Mouse (Mus musculus) midbrain, embryonic 14.5 days (tissue): ENCODE results near the gene Slco3a1. TPM values are rescaled to one million over a fixed set of nuclear protein-coding genes. Genes with fewer than 3 reads are reported as not detected.
A peak's percentile ranks its signal among the peaks of the same experiment; 100 is the strongest.

Experiments used
- ATAC-seq: fragments of 200-750 bp; cut with Nextera tagmentation; 2 replicates; pipeline ENCODE4 v1.8.0; 2017; ENCODE audit warnings: moderate number of reproducible peaks, moderate library complexity; ENCODE audit not compliant: low FRiP score, low TSS enrichment
- DNase-seq: peaks from one replicate; pipeline ENCODE4 v3.0.0-alpha.2; 2015
- H3K27ac ChIP-seq: fragments of 300-500 bp; sonication (generic); replicated peaks from 2 replicates; pipeline ENCODE4 v1.5.1; 2014; ENCODE audit warnings: mild to moderate bottlenecking, low read depth, low read length, moderate library complexity
- H3K27me3 ChIP-seq: fragments of 300-500 bp; sonication (generic); 2 replicates; pipeline ENCODE4 v1.6.1; 2014; ENCODE audit warnings: low read length, control low read depth, mixed read lengths; ENCODE audit not compliant: control insufficient read depth, insufficient read depth
- H3K36me3 ChIP-seq: fragments of 300-500 bp; sonication (generic); 2 replicates; pipeline ENCODE4 v1.6.1; 2014; ENCODE audit warnings: low read length, control low read depth; ENCODE audit not compliant: control insufficient read depth, insufficient read depth
- H3K4me1 ChIP-seq: fragments of 300-500 bp; sonication (generic); 2 replicates; pipeline ENCODE4 v1.6.1; 2014; ENCODE audit warnings: mild to moderate bottlenecking, antibody characterized with exemption, low read length, control low read depth; ENCODE audit not compliant: control insufficient read depth, insufficient read depth
- H3K4me2 ChIP-seq: fragments of 300-500 bp; sonication (generic); 2 replicates; pipeline ENCODE4 v1.6.1; 2014; ENCODE audit warnings: mild to moderate bottlenecking, low read length, moderate library complexity
- H3K4me3 ChIP-seq: fragments of 300-500 bp; sonication (generic); replicated peaks from 2 replicates; pipeline ENCODE4 v1.5.1; 2014; ENCODE audit warnings: low read depth, low read length
- H3K9ac ChIP-seq: fragments of 300-500 bp; sonication (generic); replicated peaks from 2 replicates; pipeline ENCODE4 v1.6.1; 2014; ENCODE audit warnings: mild to moderate bottlenecking, low read length, moderate library complexity
- H3K9me3 ChIP-seq: fragments of 300-500 bp; sonication (generic); 2 replicates; pipeline ENCODE4 v1.6.1; 2016; ENCODE audit warnings: low read length, control low read depth, mixed read lengths; ENCODE audit not compliant: control insufficient read depth
- WGBS: fragments of 180-500 bp; shearing (Covaris S2); extraction: QIAGEN DNeasy Blood & Tissue Kit; methylation state at CpG from one replicate; pipeline ENCODE4 v1.1.7; 2014; 5-methylcytosine and 5-hydroxymethylcytosine counted together
- polyA plus RNA-seq: library from polyadenylated mRNA; unstranded; fragments of >200 nt; fragmentation: Nextera tagmentation; extraction: Ambion mirVana; gene quantifications from 2 replicates; pipeline ENCODE4 v1.2.1, GENCODE M21; 2014

Gene Slco3a1
- polyA plus RNA-seq, 1 experiment from 2014 or later: 18.9 TPM

GRCm38 (mm10) chr7:74449802-74450201, 104.8 kb downstream of the Slco3a1 start:
- Histone ChIP-seq H3K9me3 (no peaks in the 10 kb centered on the region), H3K4me2 (no peak overlapping the region), H3K4me1 (no peaks in the 10 kb centered on the region), H3K27ac (no peak overlapping the region), H3K4me3 (no peak overlapping the region), H3K27me3 (no peaks in the 10 kb centered on the region), H3K9ac (no peak overlapping the region), H3K36me3 (no peaks in the 10 kb centered on the region)
- DNase-seq (no peak), ATAC-seq (no peak)
- 97% methylated on average over 1 of the region's 1 CpGs for WGBS

- no peak overlapping the region for H3K4me2 ChIP-seq
- H3K27me3 ChIP-seq: no peaks in the 10 kb centered on the region
- no peak overlapping the region for H3K27ac ChIP-seq
- DNase-seq (no peak), ATAC-seq (no peak)
- 18% methylated on average over 2 of the region's 2 CpGs for WGBS
- H3K36me3 ChIP-seq: no peaks in the 10 kb centered on the region
- H3K4me1 ChIP-seq: no peaks in the 10 kb centered on the region
- no peak overlapping the region for H3K9ac ChIP-seq
- no peak overlapping the region for H3K4me3 ChIP-seq
- H3K9me3 ChIP-seq: no peaks in the 10 kb centered on the region
Measured at GRCm38 (mm10) chr7:74447781-74448180, 106.8 kb downstream of the Slco3a1 start.

- no peak overlapping the region for H3K27ac ChIP-seq
- H3K9ac ChIP-seq: no peak overlapping the region
- H3K36me3 ChIP-seq: no peaks in the 10 kb centered on the region
- DNase-seq (no peak), ATAC-seq (no peak)
- H3K27me3 ChIP-seq: no peaks in the 10 kb centered on the region
- no peaks in the 10 kb centered on the region for H3K9me3 ChIP-seq
- no peak overlapping the region for H3K4me3 ChIP-seq
- no peaks in the 10 kb centered on the region for H3K4me1 ChIP-seq
- 81% methylated on average over 5 of the region's 5 CpGs for WGBS
- H3K4me2 ChIP-seq: no peak overlapping the region
Measured at GRCm38 (mm10) chr7:74445148-74445547, 109.4 kb downstream of the Slco3a1 start.

- peaks cover 5% of the 10 kb centered on the region; the same call in 1 of the 2 replicates for H3K4me1 ChIP-seq
- ATAC-seq (no peak), DNase-seq (no peak)
- H3K9me3 ChIP-seq: no peaks in the 10 kb centered on the region
- no peaks in the 10 kb centered on the region for H3K27me3 ChIP-seq
- H3K27ac ChIP-seq: no peak overlapping the region
- no peak overlapping the region for H3K9ac ChIP-seq
- H3K36me3 ChIP-seq: no peaks in the 10 kb centered on the region
- H3K4me2 ChIP-seq: no peak overlapping the region
- WGBS: 92% methylated on average over 5 of the region's 5 CpGs
- no peak overlapping the region for H3K4me3 ChIP-seq
Measured at GRCm38 (mm10) chr7:74442380-74442779, 112.2 kb downstream of the Slco3a1 start.

GRCm38 (mm10) chr7:74437534-74437933, 117.0 kb downstream of the Slco3a1 start:
- no peak overlapping the region for H3K9ac ChIP-seq
- 16% methylated on average over 1 of the region's 1 CpGs for WGBS
- H3K4me2 ChIP-seq: no peak overlapping the region
- H3K9me3 ChIP-seq: no peaks in the 10 kb centered on the region
- ATAC-seq (no peak), DNase-seq (peak; percentile 68)
- no peaks in the 10 kb centered on the region for H3K36me3 ChIP-seq
- H3K27ac ChIP-seq: 0 out of 2 replicates have a peak overlapping the region, but pooled peaks have one; percentile 32
- H3K27me3 ChIP-seq: no peaks in the 10 kb centered on the region
- no peak overlapping the region for H3K4me3 ChIP-seq
- H3K4me1 ChIP-seq: peaks cover 6% of the 10 kb centered on the region; the same call in 1 of the 2 replicates

- Histone ChIP-seq H3K9me3 (no peaks in the 10 kb centered on the region), H3K4me2 (no peak overlapping the region), H3K9ac (no peak overlapping the region), H3K4me3 (no peak overlapping the region), H3K36me3 (no peaks in the 10 kb centered on the region), H3K27ac (no peak overlapping the region), H3K4me1 (peaks cover 6% of the 10 kb centered on the region; the same call in 1 of the 2 replicates), H3K27me3 (no peaks in the 10 kb centered on the region)
- WGBS: 94% methylated on average over 2 of the region's 2 CpGs
- ATAC-seq (no peak), DNase-seq (no peak)
Measured at GRCm38 (mm10) chr7:74436642-74437041, 117.9 kb downstream of the Slco3a1 start.

- Histone ChIP-seq H3K4me1 (peaks cover 6% of the 10 kb centered on the region; the same call in 1 of the 2 replicates), H3K9me3 (no peaks in the 10 kb centered on the region), H3K27me3 (no peaks in the 10 kb centered on the region), H3K4me3 (no peak overlapping the region), H3K27ac (no peak overlapping the region), H3K9ac (no peak overlapping the region), H3K4me2 (no peak overlapping the region), H3K36me3 (no peaks in the 10 kb centered on the region)
- ATAC-seq (no peak), DNase-seq (no peak)
- WGBS: 88% methylated on average over 2 of the region's 2 CpGs
Measured at GRCm38 (mm10) chr7:74432950-74433349, 121.6 kb downstream of the Slco3a1 start.

GRCm38 (mm10) chr7:74429252-74429651, 125.3 kb downstream of the Slco3a1 start:
- ATAC-seq (no peak), DNase-seq (no peak)
- 99% methylated on average over 3 of the region's 3 CpGs for WGBS
- peaks cover 3% of the 10 kb centered on the region; the same call in 1 of the 2 replicates for H3K4me1 ChIP-seq
- H3K4me3 ChIP-seq: no peak overlapping the region
- no peak overlapping the region for H3K4me2 ChIP-seq
- no peaks in the 10 kb centered on the region for H3K27me3 ChIP-seq
- no peaks in the 10 kb centered on the region for H3K36me3 ChIP-seq
- no peaks in the 10 kb centered on the region for H3K9me3 ChIP-seq
- no peak overlapping the region for H3K27ac ChIP-seq
- no peak overlapping the region for H3K9ac ChIP-seq

GRCm38 (mm10) chr7:74427135-74427534, 127.4 kb downstream of the Slco3a1 start:
- Histone ChIP-seq H3K4me1 (peaks cover 12% of the 10 kb centered on the region; the same call in 1 of the 2 replicates), H3K27ac (no peak overlapping the region), H3K9ac (no peak overlapping the region), H3K4me3 (no peak overlapping the region), H3K9me3 (no peaks in the 10 kb centered on the region), H3K27me3 (no peaks in the 10 kb centered on the region), H3K4me2 (no peak overlapping the region), H3K36me3 (no peaks in the 10 kb centered on the region)
- no peak for DNase-seq
- WGBS: 93% methylated on average over 1 of the region's 1 CpGs
- no peak for ATAC-seq
